Mouse (Mus musculus) hindbrain, embryonic 12.5 days (tissue): Measurements from ENCODE around the gene Amn1. TPM values are rescaled to one million over a fixed set of nuclear protein-coding genes. Genes with fewer than 3 reads are reported as not detected.
"Not testable (repeated sequence)": the region's sequence is repeated elsewhere in the genome, so short reads cannot be mapped to it uniquely, and the experiment has no call there.

Source experiments
- ATAC-seq: fragments of 200-750 bp; cut with Nextera tagmentation; 2 replicates; pipeline ENCODE4 v1.8.0; 2017; ENCODE audit warnings: moderate TSS enrichment; ENCODE audit not compliant: low FRiP score
- H3K27ac ChIP-seq: fragments of 300-500 bp; sonication (generic); 2 replicates; pipeline ENCODE4 v1.5.1; 2016; ENCODE audit warnings: mild to moderate bottlenecking
- H3K27me3 ChIP-seq: fragments of 300-500 bp; sonication (generic); 2 replicates; pipeline ENCODE4 v1.6.1; 2016; ENCODE audit warnings: mild to moderate bottlenecking
- H3K36me3 ChIP-seq: fragments of 300-500 bp; sonication (generic); 2 replicates; pipeline ENCODE4 v1.6.1; 2016; ENCODE audit warnings: mild to moderate bottlenecking
- H3K4me1 ChIP-seq: fragments of 300-500 bp; sonication (generic); 2 replicates; pipeline ENCODE4 v1.6.1; 2016
- H3K4me2 ChIP-seq: fragments of 300-500 bp; sonication (generic); replicated peaks from 2 replicates; pipeline ENCODE4 v1.6.1; 2016; ENCODE audit warnings: mild to moderate bottlenecking
- H3K4me3 ChIP-seq: fragments of 300-500 bp; sonication (generic); 2 replicates; pipeline ENCODE4 v1.5.1; 2016; ENCODE audit warnings: mild to moderate bottlenecking
- H3K9ac ChIP-seq: fragments of 300-500 bp; sonication (generic); 2 replicates; pipeline ENCODE4 v1.6.1; 2016; ENCODE audit warnings: mild to moderate bottlenecking, moderate library complexity
- H3K9me3 ChIP-seq: fragments of 300-500 bp; sonication (generic); replicated peaks from 2 replicates; pipeline ENCODE4 v1.6.1; 2016; ENCODE audit warnings: mild to moderate bottlenecking
- WGBS: fragments of 180-500 bp; shearing (Covaris S2); methylation state at CpG from one replicate; pipeline ENCODE4 v1.1.7; 2016; 5-methylcytosine and 5-hydroxymethylcytosine counted together
- polyA plus RNA-seq: library from polyadenylated mRNA; unstranded; fragments of >200 nt; fragmentation: Nextera tagmentation; extraction: Ambion mirVana; gene quantifications from 2 replicates; pipeline ENCODE4 v1.2.1, GENCODE M21; 2016

Amn1 gene
- polyA plus RNA-seq, 1 experiment from 2014 or later, result 79.8 TPM

GRCm38 (mm10) chr6:149129870-149130269 is 58.6 kb downstream of the Amn1 start, which contains the start of gene Gm10203:
Gm10203 (plus strand) TSS chr6:149130170.
- not testable (repeated sequence) for ATAC-seq, H3K27ac ChIP-seq, H3K9me3 ChIP-seq, H3K36me3 ChIP-seq, H3K4me2 ChIP-seq, H3K4me3 ChIP-seq, H3K4me1 ChIP-seq, H3K9ac ChIP-seq, H3K27me3 ChIP-seq
- WGBS, result 83% methylated on average over 8 of the region's 8 CpGs

- Histone ChIP-seq H3K4me2 (no peak overlapping the region), H3K27me3 (no peaks in the 10 kb centered on the region), H3K27ac (no peak overlapping the region), H3K4me3 (no peak overlapping the region), H3K36me3 (no peaks in the 10 kb centered on the region), H3K4me1 (no peaks in the 10 kb centered on the region), H3K9me3 (no peaks in the 10 kb centered on the region), H3K9ac (no peak overlapping the region)
- ATAC-seq, result no peak
- WGBS, result 76% methylated on average over 4 of the region's 4 CpGs
These were observed 61.8 kb downstream of the Amn1 start for GRCm38 (mm10) chr6:149126675-149127074.

DNA sequence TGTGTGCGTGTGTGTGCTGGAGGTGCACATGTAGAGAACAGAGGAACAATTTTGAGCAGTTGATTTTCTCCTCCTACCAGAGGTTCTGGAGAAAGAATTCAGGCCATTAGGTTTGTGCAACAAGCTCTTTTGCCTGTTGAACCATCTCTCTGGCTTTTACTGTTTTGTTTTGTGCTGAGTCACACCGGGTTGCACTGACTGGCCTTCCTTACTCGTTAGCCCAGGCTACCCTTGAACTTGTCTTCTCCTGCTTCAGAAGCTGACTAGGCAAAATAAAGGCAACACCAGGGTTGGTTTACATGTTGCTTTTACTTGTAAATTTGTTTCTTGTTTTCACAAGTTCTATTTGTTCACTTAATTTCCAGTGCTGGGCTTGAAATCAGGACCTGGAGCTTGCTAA is 65.5 kb downstream of the Amn1 start:
- no peak for ATAC-seq
- Histone ChIP-seq H3K4me1 (no peaks in the 10 kb centered on the region), H3K4me2 (no peak overlapping the region), H3K9me3 (no peaks in the 10 kb centered on the region), H3K9ac (no peak overlapping the region), H3K36me3 (no peaks in the 10 kb centered on the region), H3K4me3 (no peak overlapping the region), H3K27me3 (no peaks in the 10 kb centered on the region), H3K27ac (no peak overlapping the region)
- 76% methylated on average over 3 of the region's 3 CpGs for WGBS

- Histone ChIP-seq H3K27me3 (no peaks in the 10 kb centered on the region), H3K27ac (no peak overlapping the region), H3K4me3 (no peak overlapping the region), H3K4me1 (no peaks in the 10 kb centered on the region), H3K4me2 (no peak overlapping the region), H3K9ac (no peak overlapping the region), H3K9me3 (no peaks in the 10 kb centered on the region), H3K36me3 (no peaks in the 10 kb centered on the region)
- 48% methylated on average over 2 of the region's 2 CpGs for WGBS
- ATAC-seq, result peak; percentile 46; the same call in 1 of the 2 replicates
These were observed 68.7 kb downstream of the Amn1 start for GRCm38 (mm10) chr6:149119853-149120252.

GRCm38 (mm10) chr6:149118935-149119334 is 69.6 kb downstream of the Amn1 start:
- H3K36me3 ChIP-seq, result no peaks in the 10 kb centered on the region
- H3K9me3 ChIP-seq, result no peaks in the 10 kb centered on the region
- ATAC-seq, result no peak
- H3K4me3 ChIP-seq, result no peak overlapping the region
- H3K27me3 ChIP-seq, result no peaks in the 10 kb centered on the region
- H3K27ac ChIP-seq, result no peak overlapping the region
- WGBS, result 53% methylated on average over 2 of the region's 2 CpGs
- no peak overlapping the region for H3K9ac ChIP-seq
- H3K4me2 ChIP-seq, result no peak overlapping the region
- H3K4me1 ChIP-seq, result no peaks in the 10 kb centered on the region

- Histone ChIP-seq H3K4me1 (no peaks in the 10 kb centered on the region), H3K27me3 (no peaks in the 10 kb centered on the region), H3K36me3 (no peaks in the 10 kb centered on the region), H3K27ac (no peak overlapping the region), H3K9ac (no peak overlapping the region), H3K4me3 (no peak overlapping the region), H3K4me2 (no peak overlapping the region), H3K9me3 (no peaks in the 10 kb centered on the region)
- no peak for ATAC-seq
These were observed 71.5 kb downstream of the Amn1 start for GRCm38 (mm10) chr6:149116992-149117391.

GRCm38 (mm10) chr6:149108909-149109308 is 79.6 kb downstream of the Amn1 start:
- no peak overlapping the region for H3K4me3 ChIP-seq
- no peak for ATAC-seq
- no peaks in the 10 kb centered on the region for H3K27me3 ChIP-seq
- no peak overlapping the region for H3K27ac ChIP-seq
- H3K36me3 ChIP-seq, result no peaks in the 10 kb centered on the region
- no peaks in the 10 kb centered on the region for H3K9me3 ChIP-seq
- no peak overlapping the region for H3K4me2 ChIP-seq
- WGBS, result 86% methylated on average over 2 of the region's 2 CpGs
- H3K4me1 ChIP-seq, result no peaks in the 10 kb centered on the region
- no peak overlapping the region for H3K9ac ChIP-seq

- no peaks in the 10 kb centered on the region for H3K36me3 ChIP-seq
- ATAC-seq, result no peak
- no peaks in the 10 kb centered on the region for H3K4me1 ChIP-seq
- H3K27me3 ChIP-seq, result no peaks in the 10 kb centered on the region
- no peaks in the 10 kb centered on the region for H3K9me3 ChIP-seq
- no peak overlapping the region for H3K4me2 ChIP-seq
- 75% methylated on average over 3 of the region's 3 CpGs for WGBS
- no peak overlapping the region for H3K9ac ChIP-seq
- no peak overlapping the region for H3K27ac ChIP-seq
- H3K4me3 ChIP-seq, result no peak overlapping the region
These were observed 80.9 kb downstream of the Amn1 start for GRCm38 (mm10) chr6:149107615-149108014.

Other genes with a start within 250 kb of the Amn1 start
- gene Sinhcaf, start 242.2 kb downstream of the Amn1 start, polyA plus RNA-seq, result 164 and 166 TPM in 2 replicates
- gene Dennd5b, start 87.0 kb downstream of the Amn1 start, polyA plus RNA-seq, result 19.1 and 20.2 TPM in 2 replicates
- gene Gm10203, start 58.5 kb downstream of the Amn1 start, polyA plus RNA-seq, result not detected in 2 replicates
- 8.5 and 8.8 TPM in 2 replicates for gene Etfbkmt, start 48.9 kb downstream of the Amn1 start, polyA plus RNA-seq
- 36.9 and 50.1 TPM in 2 replicates for gene Resf1, start 120.7 kb upstream of the Amn1 start, polyA plus RNA-seq
- gene Bicd1, start 220.2 kb upstream of the Amn1 start, polyA plus RNA-seq, result 28.0 and 31.2 TPM in 2 replicates